Mouse (Mus musculus): ENCODE data around the gene Cst3. TPM values are rescaled to one million over a fixed set of nuclear protein-coding genes. Genes with fewer than 3 reads are reported as not detected.

Gene Cst3
- polyA plus RNA-seq (2015; fragmentation: Nextera tagmentation; extraction: Ambion mirVana): 1,629 and 2,063 TPM in 2 replicates

DNA sequence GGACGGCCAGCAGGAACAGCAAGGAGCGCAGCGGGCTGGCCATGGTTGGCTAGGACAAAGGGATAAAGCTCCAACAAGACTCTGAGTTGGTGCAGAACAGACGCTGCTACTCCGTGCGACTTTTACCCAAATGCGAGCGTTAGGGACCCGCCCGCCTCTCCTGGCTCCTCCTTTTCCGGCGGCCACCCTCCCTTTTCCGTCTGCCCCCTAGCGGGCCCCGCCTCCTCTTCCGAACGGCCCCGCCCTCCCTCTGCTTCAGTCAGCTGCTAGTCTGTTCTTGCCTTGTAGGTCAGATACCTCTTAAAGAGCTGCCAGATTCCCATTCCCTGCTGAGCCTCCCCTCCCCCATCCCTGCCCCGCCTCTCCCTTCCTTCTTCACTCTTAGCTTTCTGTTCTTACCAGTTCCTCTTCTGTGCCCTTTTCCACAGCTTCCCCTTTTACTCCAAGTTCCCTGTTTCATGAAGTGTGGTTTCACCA is at the start of gene Cst3:
Gene Cst3, minus strand, starts transcription at position 358 of the 477 bp plus-strand sequence.

GRCm38 (mm10) chr2:148864966-148865365 is 10.5 kb downstream of the Cst3 start, which contains the start of gene 9230104L09Rik:
Gene 9230104L09Rik, minus strand, starts transcription at chr2:148865038.

DNA sequence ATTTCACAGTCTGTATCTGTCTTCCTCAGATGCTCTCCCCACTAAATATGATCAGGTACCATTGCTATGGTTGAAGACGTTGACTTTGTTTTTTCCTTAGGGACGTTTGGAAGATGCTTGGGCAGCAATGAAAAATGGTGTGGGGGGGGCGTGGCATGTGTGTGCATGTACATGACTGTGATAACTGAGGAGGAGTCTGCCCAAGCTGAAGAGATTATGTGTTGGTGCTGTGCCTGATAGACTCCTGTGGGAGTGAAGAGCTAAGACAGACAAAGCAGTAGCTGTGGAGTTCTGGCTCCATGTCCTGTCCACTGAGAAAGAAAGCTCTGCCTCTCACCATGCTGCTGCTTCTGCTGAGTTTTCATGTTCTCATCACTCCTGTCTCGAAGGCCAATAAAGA is 40.6 kb downstream of the Cst3 start, which contains the start of gene Cst9:
Gene Cst9, plus strand, starts transcription at position 236 of the 400 bp plus-strand sequence.

Other genes starting within 250 kb of the Cst3 start
- 35.7 and 37.2 TPM in 2 replicates for gene Nxt1, start 203.1 kb downstream of the Cst3 start, polyA plus RNA-seq (2015; fragmentation: Nextera tagmentation; extraction: Ambion mirVana)
- gene Gzf1, start 194.7 kb downstream of the Cst3 start, polyA plus RNA-seq (2015; fragmentation: Nextera tagmentation; extraction: Ambion mirVana): 14.7 and 21.6 TPM in 2 replicates
- 97.4 and 109 TPM in 2 replicates for gene Napb, start 143.2 kb downstream of the Cst3 start, polyA plus RNA-seq (2015; fragmentation: Nextera tagmentation; extraction: Ambion mirVana)
- not detected in 2 replicates for gene Cstl1, start 125.3 kb downstream of the Cst3 start, polyA plus RNA-seq (2015; fragmentation: Nextera tagmentation; extraction: Ambion mirVana)
- not detected in 2 replicates for gene Cst11, start 104.2 kb downstream of the Cst3 start, polyA plus RNA-seq (2015; fragmentation: Nextera tagmentation; extraction: Ambion mirVana)
- gene 8030411F24Rik, start 93.7 kb downstream of the Cst3 start, polyA plus RNA-seq (2015; fragmentation: Nextera tagmentation; extraction: Ambion mirVana): not detected in 2 replicates
- not detected in 2 replicates for gene Cst12, start 86.3 kb downstream of the Cst3 start, polyA plus RNA-seq (2015; fragmentation: Nextera tagmentation; extraction: Ambion mirVana)
- not detected in 2 replicates for gene Cst8, start 76.9 kb downstream of the Cst3 start, polyA plus RNA-seq (2015; fragmentation: Nextera tagmentation; extraction: Ambion mirVana)
- gene Cst13, start 55.6 kb downstream of the Cst3 start, polyA plus RNA-seq (2015; fragmentation: Nextera tagmentation; extraction: Ambion mirVana): not detected in 2 replicates
- not detected in 2 replicates for gene Cst9, start 40.5 kb downstream of the Cst3 start, polyA plus RNA-seq (2015; fragmentation: Nextera tagmentation; extraction: Ambion mirVana)
- not detected in 2 replicates for gene 9230104L09Rik, start 10.7 kb downstream of the Cst3 start, polyA plus RNA-seq (2015; fragmentation: Nextera tagmentation; extraction: Ambion mirVana)
- not detected in 2 replicates for gene Gm1330, start 127.6 kb upstream of the Cst3 start, polyA plus RNA-seq (2015; fragmentation: Nextera tagmentation; extraction: Ambion mirVana)
- gene Gm10750, start 141.5 kb upstream of the Cst3 start, polyA plus RNA-seq (2015; fragmentation: Nextera tagmentation; extraction: Ambion mirVana): not detected in 2 replicates

All from neural tube, postnatal 0 days (tissue).